Mouse (Mus musculus) embryonic facial prominence, embryonic 13.5 days (tissue): ENCODE measurements at regions not wholly inside any gene's neighbourhood (a gene's known extent, or its start where the extent isn't known, plus 50 kb on each side); places are given as distances from the start of the nearest gene placed in this dataset.
"Not testable (repeated sequence)": the region's sequence is repeated elsewhere in the genome, so short reads cannot be mapped to it uniquely, and the experiment has no call there.

Experiments used
- ATAC-seq: fragments of 200-750 bp; cut with Nextera tagmentation; 2 replicates; pipeline ENCODE4 v1.8.0; 2017; ENCODE audit warnings: low read depth; ENCODE audit not compliant: insufficient number of reproducible peaks, insufficient read depth, low FRiP score, low TSS enrichment
- H3K27ac ChIP-seq: fragments of 300-500 bp; sonication (generic); 2 replicates; pipeline ENCODE4 v1.5.1; 2015; ENCODE audit warnings: moderate library complexity, mild to moderate bottlenecking, inconsistent platforms
- H3K27me3 ChIP-seq: fragments of 300-500 bp; sonication (generic); 2 replicates; pipeline ENCODE4 v1.6.1; 2015; ENCODE audit warnings: mild to moderate bottlenecking, inconsistent platforms
- H3K36me3 ChIP-seq: fragments of 300-500 bp; sonication (generic); 2 replicates; pipeline ENCODE4 v1.6.1; 2015; ENCODE audit warnings: mild to moderate bottlenecking, inconsistent platforms
- H3K4me1 ChIP-seq: fragments of 300-500 bp; sonication (generic); 2 replicates; pipeline ENCODE4 v1.6.1; 2015; ENCODE audit warnings: inconsistent platforms
- H3K4me2 ChIP-seq: fragments of 300-500 bp; sonication (generic); 2 replicates; pipeline ENCODE4 v1.6.1; 2015; ENCODE audit warnings: moderate library complexity, mild to moderate bottlenecking, inconsistent platforms
- H3K4me3 ChIP-seq: fragments of 300-500 bp; sonication (generic); 2 replicates; pipeline ENCODE4 v1.5.1; 2015; ENCODE audit warnings: mild to moderate bottlenecking, inconsistent platforms
- H3K9ac ChIP-seq: fragments of 300-500 bp; sonication (generic); 2 replicates; pipeline ENCODE4 v1.6.1; 2015; ENCODE audit warnings: mild to moderate bottlenecking, inconsistent platforms
- H3K9me3 ChIP-seq: fragments of 300-500 bp; sonication (generic); 2 replicates; pipeline ENCODE4 v1.6.1; 2016; ENCODE audit warnings: inconsistent platforms
- WGBS: fragments of 180-500 bp; shearing (Covaris S2); methylation state at CpG from one replicate; pipeline ENCODE4 v1.1.7; 2015; ENCODE audit warnings: mixed read lengths; 5-methylcytosine and 5-hydroxymethylcytosine counted together

GRCm38 (mm10) chrX:154717526-154717925 is 138.4 kb upstream of the Samt2 start:
- not testable (repeated sequence) for H3K4me3 ChIP-seq, H3K9me3 ChIP-seq, H3K36me3 ChIP-seq, H3K27ac ChIP-seq, H3K4me1 ChIP-seq, ATAC-seq, H3K9ac ChIP-seq, H3K27me3 ChIP-seq, H3K4me2 ChIP-seq
- WGBS = 81% methylated on average over 10 of the region's 10 CpGs

GRCm38 (mm10) chrX:154713641-154714255 is 134.6 kb upstream of the Samt2 start:
- ATAC-seq = no peak
- peak overlapping the region; percentile 21 for H3K4me3 ChIP-seq

GRCm38 (mm10) chrX:154712576-154712975 is 133.4 kb upstream of the Samt2 start:
- WGBS = 87% methylated on average over 8 of the region's 8 CpGs
- H3K9ac ChIP-seq, H3K4me1 ChIP-seq, H3K27me3 ChIP-seq, H3K4me2 ChIP-seq, H3K4me3 ChIP-seq, H3K36me3 ChIP-seq, H3K27ac ChIP-seq, H3K9me3 ChIP-seq, ATAC-seq: not testable (repeated sequence)

More at GRCm38 (mm10) chrX:154713641-154714255, 134.6 kb upstream of the Samt2 start:
- no peaks in the 10 kb centered on the region for H3K27me3 ChIP-seq
- peak overlapping the region; percentile 48 for H3K4me2 ChIP-seq
- H3K9ac ChIP-seq = no peak overlapping the region
- H3K9me3 ChIP-seq = no peaks in the 10 kb centered on the region
- no peaks in the 10 kb centered on the region for H3K4me1 ChIP-seq
- H3K27ac ChIP-seq = no peak overlapping the region
- 52% methylated on average over 23 of the region's 27 CpGs for WGBS
- no peaks in the 10 kb centered on the region for H3K36me3 ChIP-seq

- H3K4me3 ChIP-seq, H3K4me2 ChIP-seq, H3K9me3 ChIP-seq, H3K4me1 ChIP-seq, H3K27me3 ChIP-seq, H3K36me3 ChIP-seq, ATAC-seq, H3K27ac ChIP-seq, H3K9ac ChIP-seq: not testable (repeated sequence)
- WGBS = 91% methylated on average over 1 of the region's 2 CpGs
Measured at GRCm38 (mm10) chrX:154670529-154670928, 91.4 kb upstream of the Samt2 start.
